Mouse (Mus musculus) splenic B cell, adult 2 months (primary cell): Measurements from ENCODE around the gene Grip1.

Experiments
- DNase-seq: peaks from one replicate; pipeline ENCODE4 v3.0.0-alpha.2; 2011; ENCODE audit warnings: low read depth, low spot score
- H3K27me3 ChIP-seq: 2 replicates; pipeline ENCODE4 v1.6.1; 2012; ENCODE audit warnings: mild to moderate bottlenecking, low read length, moderate library complexity, mixed read lengths; ENCODE audit not compliant: control insufficient read depth, poor library complexity, insufficient read depth, severe bottlenecking
- H3K36me3 ChIP-seq: 2 replicates; pipeline ENCODE4 v1.6.1; 2012; ENCODE audit warnings: mild to moderate bottlenecking, low read length, moderate library complexity, mixed read lengths; ENCODE audit not compliant: control insufficient read depth, poor library complexity, insufficient read depth, severe bottlenecking

Grip1 gene

DNA sequence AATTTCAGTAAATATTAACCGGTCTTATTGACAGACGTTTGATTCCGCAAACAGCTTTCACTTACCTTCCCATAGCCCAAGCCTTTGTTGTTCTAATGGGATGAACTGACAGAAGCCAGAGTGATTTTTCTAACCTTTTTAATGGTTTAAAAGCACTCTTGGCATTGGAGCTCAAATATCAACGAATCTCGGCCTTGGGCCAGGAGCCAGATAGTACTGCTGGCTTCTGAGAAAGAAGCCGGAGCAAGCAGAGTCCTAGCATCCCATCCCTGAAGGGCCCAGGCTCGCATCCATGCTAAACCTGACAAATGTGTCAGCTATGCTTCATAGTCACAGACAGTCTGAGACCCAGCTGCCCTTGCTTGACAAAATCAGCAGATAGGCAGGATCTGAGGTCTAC lies 302.6 kb downstream of the Grip1 start:
- DNase-seq, result no peak
- no peaks in the 10 kb centered on the region for H3K27me3 ChIP-seq
- H3K36me3 ChIP-seq, result no peaks in the 10 kb centered on the region

DNA sequence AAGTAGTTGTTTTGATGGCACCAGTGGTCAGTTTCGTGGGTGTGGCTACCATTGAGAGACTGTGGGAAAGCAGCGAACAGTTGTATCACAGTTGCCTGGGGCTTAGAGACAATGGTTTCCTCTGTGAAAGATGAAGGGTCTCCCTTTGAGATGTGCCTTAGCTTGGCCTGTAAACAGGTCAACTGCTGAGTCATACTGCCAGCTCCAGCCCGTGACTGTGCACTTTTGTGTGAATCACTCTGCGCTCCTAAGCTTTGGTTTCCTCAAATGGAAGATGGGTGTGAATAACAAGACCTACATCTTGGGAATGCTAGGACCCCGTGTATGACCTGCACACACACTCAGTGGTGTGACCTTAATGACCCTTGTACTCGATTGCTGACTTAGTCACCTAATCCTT lies 303.6 kb downstream of the Grip1 start:
- Histone ChIP-seq H3K27me3 (no peaks in the 10 kb centered on the region), H3K36me3 (no peaks in the 10 kb centered on the region)
- DNase-seq, result no peak

GRCm38 (mm10) chr10:119761451-119762367 lies 308.1 kb downstream of the Grip1 start:
- no peaks in the 10 kb centered on the region for H3K27me3 ChIP-seq
- H3K36me3 ChIP-seq, result no peaks in the 10 kb centered on the region
- DNase-seq, result no peak

GRCm38 (mm10) chr10:119778871-119779270 lies 325.2 kb downstream of the Grip1 start:
- DNase-seq, result no peak

GRCm38 (mm10) chr10:119779657-119780056 lies 326.0 kb downstream of the Grip1 start:
- H3K27me3 ChIP-seq, result no peaks in the 10 kb centered on the region
- H3K36me3 ChIP-seq, result no peaks in the 10 kb centered on the region
- DNase-seq, result no peak

More at GRCm38 (mm10) chr10:119778871-119779270, 325.2 kb downstream of the Grip1 start:
- Histone ChIP-seq H3K36me3 (no peaks in the 10 kb centered on the region), H3K27me3 (no peaks in the 10 kb centered on the region)

DNA sequence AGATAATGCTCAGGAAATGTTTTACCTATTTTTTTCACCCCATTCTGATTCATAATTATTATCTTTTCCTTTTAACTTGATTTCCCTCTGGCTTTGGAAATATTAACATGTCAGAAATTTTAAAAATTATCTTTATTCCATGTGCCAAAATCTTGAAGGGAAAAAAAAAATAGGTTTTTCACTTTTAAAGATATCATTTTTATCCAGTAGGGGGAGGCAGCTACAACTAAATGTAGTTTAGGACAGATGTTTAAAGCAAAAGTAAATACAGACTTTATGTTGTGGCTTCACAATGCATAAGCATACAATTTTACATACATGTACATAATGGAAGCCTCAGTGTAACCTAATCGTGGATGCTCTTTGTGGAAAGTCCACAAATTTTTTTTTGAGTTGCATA lies 336.9 kb downstream of the Grip1 start:
- Histone ChIP-seq H3K27me3 (no peaks in the 10 kb centered on the region), H3K36me3 (no peaks in the 10 kb centered on the region)
- no peak for DNase-seq

DNA sequence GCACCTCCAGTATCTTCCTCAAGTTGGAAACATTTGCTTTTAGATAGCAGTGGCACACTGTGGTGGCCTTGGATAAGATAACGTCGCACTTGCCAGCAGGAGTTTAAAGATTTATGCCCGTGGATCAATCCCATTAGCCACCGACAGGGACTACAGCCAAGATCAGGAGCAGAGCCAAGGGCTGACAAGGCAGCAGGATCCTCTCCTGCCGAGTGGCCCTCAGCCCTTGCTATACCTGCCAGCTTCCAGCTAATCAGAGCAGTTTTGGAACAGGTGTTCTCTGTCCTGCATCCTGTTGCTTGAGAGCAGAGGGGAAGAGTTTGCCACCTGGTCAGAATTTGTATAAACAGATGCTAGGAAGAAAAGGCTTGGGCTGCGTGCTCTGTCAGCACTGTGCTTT lies 348.8 kb downstream of the Grip1 start:
- no peak for DNase-seq
- H3K36me3 ChIP-seq, result no peaks in the 10 kb centered on the region
- H3K27me3 ChIP-seq, result no peaks in the 10 kb centered on the region

DNA sequence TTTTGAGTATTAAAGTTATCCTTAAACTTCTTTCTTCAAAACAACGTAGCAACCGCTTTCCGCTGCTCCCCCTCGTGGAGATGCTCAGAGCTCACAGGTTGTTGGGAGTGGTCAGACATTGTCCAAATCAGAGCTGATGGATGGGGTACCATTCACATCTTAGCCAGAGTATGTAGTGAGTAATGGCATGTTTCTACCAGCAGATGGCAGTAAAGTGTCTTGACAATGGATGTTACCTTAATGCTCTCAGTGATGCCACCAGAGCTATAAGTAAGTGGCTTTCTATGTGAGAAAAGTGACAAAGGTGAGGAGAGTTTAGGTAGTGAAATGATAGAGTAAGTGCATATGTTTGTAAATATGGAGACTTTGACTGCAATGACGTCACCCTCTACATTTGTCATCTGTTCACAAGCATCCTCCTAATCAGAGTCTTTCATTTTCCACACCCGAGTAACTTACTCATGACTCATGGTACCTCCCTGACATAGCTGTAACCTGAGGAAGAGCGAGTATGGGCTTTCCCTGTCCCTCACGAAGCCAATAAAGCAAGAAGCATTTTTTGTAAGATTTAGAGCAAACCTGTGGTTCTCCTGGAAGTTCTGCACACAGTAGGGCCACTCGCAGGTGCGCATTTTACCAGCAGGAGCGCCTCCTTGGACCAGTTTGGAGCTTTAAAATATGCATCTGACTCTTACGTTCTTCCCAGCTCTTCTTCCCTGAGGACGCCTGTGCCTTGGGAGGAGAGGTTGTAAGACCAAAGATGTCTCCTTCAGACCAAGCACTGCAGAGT lies 350.2 kb downstream of the Grip1 start:
- H3K36me3 ChIP-seq, result no peaks in the 10 kb centered on the region
- DNase-seq, result peak; percentile 46
- no peaks in the 10 kb centered on the region for H3K27me3 ChIP-seq

GRCm38 (mm10) chr10:119804423-119804814 lies 350.8 kb downstream of the Grip1 start:
- no peaks in the 10 kb centered on the region for H3K27me3 ChIP-seq
- no peak for DNase-seq
- no peaks in the 10 kb centered on the region for H3K36me3 ChIP-seq

DNA sequence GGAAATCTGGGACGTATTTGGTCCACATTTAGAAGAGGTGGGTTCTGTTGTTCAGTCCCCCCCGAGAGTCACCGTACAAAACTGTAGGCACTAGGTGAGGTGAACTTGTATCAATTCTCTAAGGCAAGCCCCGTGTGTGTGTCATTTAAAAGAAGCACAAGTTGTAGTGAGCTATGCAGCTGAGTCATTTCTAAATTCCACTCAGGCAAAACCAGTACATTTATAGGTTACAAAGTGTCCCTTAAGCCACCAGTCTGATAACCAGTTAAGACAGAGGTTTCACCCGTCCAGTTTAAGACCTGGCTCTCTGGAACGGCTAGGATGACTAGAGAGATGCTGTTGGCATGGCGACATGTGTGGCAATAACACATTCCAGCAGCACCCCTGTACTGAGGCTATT lies 351.5 kb downstream of the Grip1 start:
- no peak for DNase-seq
- H3K27me3 ChIP-seq, result no peaks in the 10 kb centered on the region

DNA sequence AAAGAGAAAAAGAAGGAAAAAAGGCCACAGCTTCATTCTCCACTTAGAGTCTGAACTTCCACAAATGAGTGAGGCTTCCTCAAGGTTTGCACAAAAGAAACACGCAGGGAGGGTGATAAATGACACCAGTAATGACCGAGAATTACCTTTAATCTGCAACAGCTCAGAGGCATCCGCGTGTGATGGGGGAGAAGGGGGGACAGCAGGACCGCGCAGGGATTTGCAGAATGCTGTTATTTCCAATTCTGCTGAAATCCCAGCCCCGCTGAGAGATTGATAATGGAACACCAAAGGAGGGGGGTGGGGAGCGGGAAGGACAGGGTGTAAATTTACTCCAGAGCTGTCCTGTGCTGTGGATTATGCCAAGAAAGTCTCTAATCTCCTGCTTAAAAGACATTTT lies 352.5 kb downstream of the Grip1 start:
- DNase-seq, result no peak
- H3K36me3 ChIP-seq, result no peaks in the 10 kb centered on the region
- H3K27me3 ChIP-seq, result no peaks in the 10 kb centered on the region

More for the DNA sequence above, 351.5 kb downstream of the Grip1 start:
- no peaks in the 10 kb centered on the region for H3K36me3 ChIP-seq

GRCm38 (mm10) chr10:119808384-119808783 lies 354.8 kb downstream of the Grip1 start:
- no peaks in the 10 kb centered on the region for H3K27me3 ChIP-seq
- no peak for DNase-seq
- no peaks in the 10 kb centered on the region for H3K36me3 ChIP-seq

- DNase-seq, result no peak
- Histone ChIP-seq H3K27me3 (no peaks in the 10 kb centered on the region), H3K36me3 (no peaks in the 10 kb centered on the region)
Measured at GRCm38 (mm10) chr10:119814087-119814486, 360.5 kb downstream of the Grip1 start.

GRCm38 (mm10) chr10:119816001-119816400 lies 362.4 kb downstream of the Grip1 start:
- no peaks in the 10 kb centered on the region for H3K27me3 ChIP-seq
- H3K36me3 ChIP-seq, result no peaks in the 10 kb centered on the region
- no peak for DNase-seq

DNA sequence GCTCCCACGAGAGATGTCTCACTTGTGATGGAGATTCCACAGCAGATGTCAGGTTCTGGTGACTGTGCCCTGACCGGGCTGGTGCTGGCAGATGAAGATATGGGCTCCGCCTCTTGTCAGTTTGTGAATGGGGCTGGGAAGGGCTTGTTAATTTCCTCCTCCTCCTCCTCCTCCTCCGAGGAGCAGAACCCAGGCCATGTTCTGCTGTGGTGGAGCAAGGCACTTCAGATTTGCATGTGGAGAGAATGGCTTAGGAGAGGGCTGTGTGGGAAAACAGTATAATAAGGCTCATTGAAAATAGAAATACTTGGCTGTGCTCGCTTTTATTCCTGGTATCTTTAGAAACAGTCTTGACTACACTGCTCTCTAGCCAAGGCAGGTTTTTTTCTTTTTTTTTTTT lies 364.8 kb downstream of the Grip1 start:
- Histone ChIP-seq H3K36me3 (no peaks in the 10 kb centered on the region), H3K27me3 (no peaks in the 10 kb centered on the region)
- no peak for DNase-seq
